Mouse (Mus musculus): Measurements from ENCODE around the gene Heatr4. TPM values are rescaled to one million over a fixed set of nuclear protein-coding genes. Genes with fewer than 3 reads are reported as not detected.
"Not testable (repeated sequence)": the region's sequence is repeated elsewhere in the genome, so short reads cannot be mapped to it uniquely, and the experiment has no call there.

Gene Heatr4
- polyA plus RNA-seq, 1 experiment from 2014 or later = not detected

GRCm38 (mm10) chr12:84013701-84014100 lies 29.0 kb upstream of the Heatr4 start:
- H3K36me3 ChIP-seq = 0 out of 2 replicates have a peak, but pooled peaks cover 2% of the 10 kb centered on the region
- 90% methylated on average over 7 of the region's 7 CpGs for WGBS
- ATAC-seq (ENCODE audit: insufficient number of reproducible peaks, low FRiP score) = no peak

GRCm38 (mm10) chr12:84013130-84013529 lies 28.5 kb upstream of the Heatr4 start:
- Histone ChIP-seq H3K4me2 (no peak overlapping the region), H3K9ac (no peak overlapping the region), H3K4me3 (no peak overlapping the region), H3K36me3 (0 out of 2 replicates have a peak, but pooled peaks cover 2% of the 10 kb centered on the region), H3K27ac (ENCODE audit: poor library complexity, severe bottlenecking) (no peak overlapping the region), H3K9me3 (replicated peaks) (no peaks in the 10 kb centered on the region), H3K27me3 (replicated peaks) (0 out of 2 replicates have a peak, but pooled peaks cover 3% of the 10 kb centered on the region), H3K4me1 (replicated peaks) (peaks cover 16% of the 10 kb centered on the region)
- WGBS = 67% methylated on average over 6 of the region's 6 CpGs
- ATAC-seq (ENCODE audit: insufficient number of reproducible peaks, low FRiP score) = no peak

More at GRCm38 (mm10) chr12:84013701-84014100, 29.0 kb upstream of the Heatr4 start:
- H3K9ac ChIP-seq = no peak overlapping the region
- H3K9me3 ChIP-seq (replicated peaks) = no peaks in the 10 kb centered on the region
- H3K27me3 ChIP-seq (replicated peaks) = no peaks in the 10 kb centered on the region
- H3K27ac ChIP-seq (ENCODE audit: poor library complexity, severe bottlenecking) = no peak overlapping the region
- no peak overlapping the region for H3K4me3 ChIP-seq
- H3K4me2 ChIP-seq = no peak overlapping the region
- H3K4me1 ChIP-seq (replicated peaks) = peaks cover 11% of the 10 kb centered on the region

- Histone ChIP-seq H3K27me3 (replicated peaks) (0 out of 2 replicates have a peak, but pooled peaks cover 3% of the 10 kb centered on the region), H3K4me1 (replicated peaks) (peaks cover 16% of the 10 kb centered on the region), H3K9ac (0 out of 2 replicates have a peak overlapping the region, but pooled peaks have one; percentile 4), H3K9me3 (replicated peaks) (no peaks in the 10 kb centered on the region), H3K4me2 (peak overlapping the region; percentile 35), H3K27ac (ENCODE audit: poor library complexity, severe bottlenecking) (no peak overlapping the region), H3K4me3 (peak overlapping the region; percentile 9; the same call in 1 of the 2 replicates), H3K36me3 (0 out of 2 replicates have a peak, but pooled peaks cover 2% of the 10 kb centered on the region)
- 65% methylated on average over 12 of the region's 12 CpGs for WGBS
- ATAC-seq (ENCODE audit: insufficient number of reproducible peaks, low FRiP score) = no peak
Observed at GRCm38 (mm10) chr12:84011251-84012040, 26.8 kb upstream of the Heatr4 start.

- no peaks in the 10 kb centered on the region for H3K9me3 ChIP-seq (replicated peaks)
- no peak overlapping the region for H3K27ac ChIP-seq (ENCODE audit: poor library complexity, severe bottlenecking)
- peak overlapping the region; percentile 66 for H3K4me2 ChIP-seq
- H3K9ac ChIP-seq = no peak overlapping the region
- 77% methylated on average over 3 of the region's 3 CpGs for WGBS
- no peaks in the 10 kb centered on the region for H3K36me3 ChIP-seq
- ATAC-seq (ENCODE audit: insufficient number of reproducible peaks, low FRiP score) = no peak
- H3K4me3 ChIP-seq = peak overlapping the region; percentile 49
- H3K27me3 ChIP-seq (replicated peaks) = 0 out of 2 replicates have a peak, but pooled peaks cover 3% of the 10 kb centered on the region
- H3K4me1 ChIP-seq (replicated peaks) = peaks cover 16% of the 10 kb centered on the region
Observed at GRCm38 (mm10) chr12:84010201-84010600, 25.5 kb upstream of the Heatr4 start.

GRCm38 (mm10) chr12:84009171-84009965 lies 24.7 kb upstream of the Heatr4 start, which contains the start of gene Acot1:
Gene Acot1 (plus strand): TSS chr12:84009490.
- Histone ChIP-seq H3K4me1 (replicated peaks) (peaks cover 16% of the 10 kb centered on the region), H3K4me2 (peak within 1 kb of the TSS; percentile 66), H3K4me3 (peak within 1 kb of the TSS; percentile 49), H3K9ac (peak within 1 kb of the TSS; percentile 73), H3K27ac (ENCODE audit: poor library complexity, severe bottlenecking) (peak within 1 kb of the TSS; percentile 2; the same call in 1 of the 2 replicates)
- peak; percentile 84 for ATAC-seq (ENCODE audit: insufficient number of reproducible peaks, low FRiP score)
- H3K36me3 ChIP-seq; H3K9me3 ChIP-seq (replicated peaks); H3K27me3 ChIP-seq (replicated peaks): not testable (repeated sequence)
- 3% methylated on average over 57 of the region's 70 CpGs for WGBS

GRCm38 (mm10) chr12:84008729-84009128 lies 24.1 kb upstream of the Heatr4 start:
- Histone ChIP-seq H3K27ac (ENCODE audit: poor library complexity, severe bottlenecking) (no peak overlapping the region), H3K4me3 (peak overlapping the region; percentile 49), H3K4me1 (replicated peaks) (peaks cover 16% of the 10 kb centered on the region), H3K9me3 (replicated peaks) (no peaks in the 10 kb centered on the region), H3K9ac (no peak overlapping the region), H3K4me2 (peak overlapping the region; percentile 66), H3K36me3 (no peaks in the 10 kb centered on the region), H3K27me3 (replicated peaks) (0 out of 2 replicates have a peak, but pooled peaks cover 3% of the 10 kb centered on the region)
- 61% methylated on average over 8 of the region's 8 CpGs for WGBS
- no peak for ATAC-seq (ENCODE audit: insufficient number of reproducible peaks, low FRiP score)

- ATAC-seq (ENCODE audit: insufficient number of reproducible peaks, low FRiP score) = no peak
- H3K27ac ChIP-seq (ENCODE audit: poor library complexity, severe bottlenecking) = no peak overlapping the region
Observed at GRCm38 (mm10) chr12:84008251-84008650, 23.6 kb upstream of the Heatr4 start.

GRCm38 (mm10) chr12:84003866-84004265 lies 19.2 kb upstream of the Heatr4 start:
- Histone ChIP-seq H3K27me3 (replicated peaks) (0 out of 2 replicates have a peak, but pooled peaks cover 3% of the 10 kb centered on the region), H3K27ac (ENCODE audit: poor library complexity, severe bottlenecking) (no peak overlapping the region), H3K36me3 (no peaks in the 10 kb centered on the region), H3K4me2 (no peak overlapping the region), H3K4me3 (no peak overlapping the region), H3K9me3 (replicated peaks) (peaks cover 10% of the 10 kb centered on the region), H3K4me1 (replicated peaks) (peaks cover 18% of the 10 kb centered on the region), H3K9ac (no peak overlapping the region)
- no peak for ATAC-seq (ENCODE audit: insufficient number of reproducible peaks, low FRiP score)
- 76% methylated on average over 1 of the region's 1 CpGs for WGBS

More at GRCm38 (mm10) chr12:84008251-84008650, 23.6 kb upstream of the Heatr4 start:
- H3K4me2 ChIP-seq = no peak overlapping the region
- H3K4me1 ChIP-seq (replicated peaks) = peaks cover 16% of the 10 kb centered on the region
- no peaks in the 10 kb centered on the region for H3K36me3 ChIP-seq
- H3K9ac ChIP-seq = no peak overlapping the region
- 88% methylated on average over 12 of the region's 12 CpGs for WGBS
- 0 out of 2 replicates have a peak, but pooled peaks cover 3% of the 10 kb centered on the region for H3K27me3 ChIP-seq (replicated peaks)
- H3K9me3 ChIP-seq (replicated peaks) = no peaks in the 10 kb centered on the region
- no peak overlapping the region for H3K4me3 ChIP-seq

- no peak overlapping the region for H3K27ac ChIP-seq (ENCODE audit: poor library complexity, severe bottlenecking)
- no peaks in the 10 kb centered on the region for H3K36me3 ChIP-seq
- H3K4me2 ChIP-seq = no peak overlapping the region
- ATAC-seq (ENCODE audit: insufficient number of reproducible peaks, low FRiP score) = no peak; the same call in 1 of the 2 replicates
- no peak overlapping the region for H3K4me3 ChIP-seq
- peaks cover 10% of the 10 kb centered on the region for H3K9me3 ChIP-seq (replicated peaks)
- no peaks in the 10 kb centered on the region for H3K27me3 ChIP-seq (replicated peaks)
- WGBS = 45% methylated on average over 3 of the region's 3 CpGs
- H3K9ac ChIP-seq = no peak overlapping the region
- peaks cover 21% of the 10 kb centered on the region for H3K4me1 ChIP-seq (replicated peaks)
Observed at GRCm38 (mm10) chr12:84000418-84000817, 15.8 kb upstream of the Heatr4 start.

- ATAC-seq (ENCODE audit: insufficient number of reproducible peaks, low FRiP score) = peak; percentile 72; the same call in 1 of the 2 replicates
- H3K36me3 ChIP-seq; H3K27me3 ChIP-seq (replicated peaks); H3K9ac ChIP-seq; H3K4me3 ChIP-seq: not testable (repeated sequence)
- Histone ChIP-seq H3K4me2 (peak overlapping the region; percentile 21), H3K4me1 (replicated peaks) (peaks cover 21% of the 10 kb centered on the region), H3K9me3 (replicated peaks) (peaks cover 10% of the 10 kb centered on the region), H3K27ac (ENCODE audit: poor library complexity, severe bottlenecking) (0 out of 2 replicates have a peak overlapping the region, but pooled peaks have one; percentile 31)
- 38% methylated on average over 8 of the region's 8 CpGs for WGBS
Observed at GRCm38 (mm10) chr12:83999237-83999636, 14.6 kb upstream of the Heatr4 start.
